Mouse (Mus musculus): ENCODE measurements around the gene Gns. TPM values are rescaled to one million over a fixed set of nuclear protein-coding genes. Genes with fewer than 3 reads are reported as not detected.
A peak's percentile ranks its signal among the peaks of the same experiment; 100 is the strongest.

Gene Gns
- polyA plus RNA-seq, 1 experiment = 39.2 TPM

DNA sequence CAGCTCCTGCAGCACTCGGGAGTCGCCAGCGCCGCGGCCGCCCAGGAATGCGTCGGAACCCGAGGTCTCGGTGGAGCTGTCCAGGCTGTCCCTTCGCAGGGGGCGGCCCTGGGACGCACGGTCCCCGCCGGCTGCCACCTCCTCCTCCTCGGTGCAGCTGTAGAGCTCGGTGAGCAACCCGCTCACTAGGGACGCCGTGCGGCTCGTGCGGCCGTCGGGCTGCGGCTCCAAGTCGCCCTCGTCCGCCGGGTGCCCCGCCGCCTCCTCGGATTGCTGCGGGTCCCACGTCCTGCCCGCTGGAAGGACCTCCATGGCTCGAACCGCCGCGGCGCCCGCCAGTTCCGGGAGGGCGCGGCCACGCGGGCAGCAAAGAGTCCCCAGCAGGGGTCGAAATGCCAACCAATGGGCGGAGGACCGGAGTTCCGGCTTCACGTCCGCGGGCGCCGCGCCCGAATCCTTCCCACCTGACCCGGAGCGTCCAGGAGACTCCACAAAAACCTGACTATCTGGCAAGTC is 13.8 kb upstream of the Gns start, which contains the start of gene Tbc1d30:
TSS of gene Tbc1d30 (minus strand) at position 213 of the 516 bp plus-strand sequence.
- Histone ChIP-seq H3K27ac (ENCODE audit: control insufficient read depth, insufficient read depth, low read depth, low read length, poor library complexity) (no peak within 1 kb of the TSS; the same call in 1 of the 2 replicates), H3K4me1 (ENCODE audit: control insufficient read depth, insufficient read depth, low read length) (no peaks in the 10 kb centered on the region; the same call in 1 of the 2 replicates), H3K4me3 (replicated peaks; ENCODE audit: control insufficient read depth, low read depth, low read length) (peak within 1 kb of the TSS; percentile 56)
- WGBS = under 1% methylated on average over 61 of the region's 61 CpGs
- TF ChIP-seq POLR2A (IDR thresholded peaks at IDR 0.05; ENCODE audit: borderline replicate concordance, control insufficient read depth, low read depth, low read length) (peak; percentile 4; the same call in 1 of the 2 replicates), CTCF (IDR thresholded peaks at IDR 0.05; ENCODE audit: control insufficient read depth, insufficient read depth, low read length) (no peak)

DNA sequence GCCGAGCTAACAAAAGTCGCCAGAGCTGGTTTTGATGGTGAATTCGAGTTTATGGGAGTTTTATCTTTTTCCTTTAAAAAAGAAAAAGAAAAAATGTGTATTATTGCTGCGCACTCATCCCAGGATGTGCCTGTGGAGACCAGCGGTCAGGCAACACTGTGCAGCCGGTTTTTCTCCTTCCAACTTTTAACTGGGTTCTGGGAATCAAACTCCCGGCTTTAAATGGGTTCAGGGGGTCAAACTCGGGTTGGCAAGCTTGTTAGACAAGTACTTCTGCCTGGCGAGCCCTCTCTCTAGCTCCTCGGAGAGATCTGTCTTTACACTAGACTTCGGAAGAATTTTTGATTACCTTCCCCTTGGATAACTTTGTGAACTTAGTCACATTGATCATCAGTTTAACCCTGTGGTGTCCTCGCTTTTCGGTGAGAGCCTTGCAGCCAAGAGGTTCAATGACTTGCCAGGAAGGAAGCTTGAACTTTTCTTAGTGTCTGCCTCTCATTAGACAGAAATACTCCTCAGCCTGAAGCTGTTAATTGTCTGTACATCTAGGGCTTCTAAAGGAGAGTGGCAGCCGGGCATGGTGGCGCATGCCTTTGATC is 13.1 kb upstream of the Gns start:
- Histone ChIP-seq H3K4me3 (replicated peaks; ENCODE audit: control insufficient read depth, low read depth, low read length) (no peak overlapping the region), H3K27ac (ENCODE audit: control insufficient read depth, insufficient read depth, low read depth, low read length, poor library complexity) (no peak overlapping the region), H3K4me1 (ENCODE audit: control insufficient read depth, insufficient read depth, low read length) (no peaks in the 10 kb centered on the region; the same call in 1 of the 2 replicates)
- no peak for TF ChIP-seq POLR2A (IDR thresholded peaks at IDR 0.05; ENCODE audit: borderline replicate concordance, control insufficient read depth, low read depth, low read length)
- TF ChIP-seq CTCF (IDR thresholded peaks at IDR 0.05; ENCODE audit: control insufficient read depth, insufficient read depth, low read length) = no peak
- 39% methylated on average over 15 of the region's 15 CpGs for WGBS

DNA sequence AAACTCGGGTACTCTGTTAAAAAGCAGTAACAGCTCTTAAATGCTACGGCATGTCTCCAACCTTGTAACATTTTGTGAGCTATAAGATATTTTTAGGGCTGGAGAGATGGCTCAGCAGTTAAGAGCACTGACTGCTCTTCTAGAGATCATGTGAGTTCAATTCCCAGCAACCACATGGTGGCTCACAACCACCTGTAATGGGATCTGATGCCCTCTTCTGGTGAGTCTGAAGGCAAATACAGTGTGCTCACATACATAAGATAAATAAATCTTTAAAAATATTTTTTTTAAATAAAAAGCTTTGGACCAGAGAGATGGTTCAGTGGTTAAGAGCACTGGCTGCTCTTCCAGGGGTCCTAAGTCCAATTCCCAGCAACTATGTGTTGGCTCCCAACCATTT is 4.5 kb upstream of the Gns start:
- TF ChIP-seq CTCF (IDR thresholded peaks at IDR 0.05; ENCODE audit: control insufficient read depth, insufficient read depth, low read length) = no peak
- Histone ChIP-seq H3K4me1 (ENCODE audit: control insufficient read depth, insufficient read depth, low read length) (no peaks in the 10 kb centered on the region), H3K27ac (ENCODE audit: control insufficient read depth, insufficient read depth, low read depth, low read length, poor library complexity) (no peak overlapping the region), H3K4me3 (replicated peaks; ENCODE audit: control insufficient read depth, low read depth, low read length) (no peak overlapping the region)
- WGBS = 76% methylated on average over 2 of the region's 2 CpGs

DNA sequence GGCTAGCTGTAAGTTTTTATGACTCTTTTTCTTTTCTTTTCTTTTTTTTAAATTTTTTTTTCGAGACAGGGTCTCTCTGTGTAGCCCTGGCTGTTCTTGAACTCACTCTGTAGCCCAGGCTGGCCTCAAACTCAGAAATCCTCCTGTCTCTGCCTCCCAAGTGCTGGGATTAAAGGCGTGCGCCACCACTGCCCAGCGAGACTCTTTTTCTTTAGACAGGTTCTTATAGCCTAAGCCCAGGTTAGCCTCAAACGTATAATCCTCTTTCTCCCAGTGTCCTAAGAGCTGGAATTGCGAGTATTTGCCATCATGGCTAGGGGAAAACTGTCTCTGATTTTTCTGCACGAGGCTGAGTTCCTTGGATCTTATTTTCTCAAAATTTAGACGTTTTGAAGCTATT is 1.7 kb upstream of the Gns start:
- WGBS = 80% methylated on average over 8 of the region's 8 CpGs
- no peak overlapping the region for H3K27ac ChIP-seq (ENCODE audit: control insufficient read depth, insufficient read depth, low read depth, low read length, poor library complexity)
- no peak overlapping the region for H3K4me3 ChIP-seq (replicated peaks; ENCODE audit: control insufficient read depth, low read depth, low read length)
- H3K4me1 ChIP-seq (ENCODE audit: control insufficient read depth, insufficient read depth, low read length) = no peaks in the 10 kb centered on the region; the same call in 1 of the 2 replicates
- TF ChIP-seq CTCF (IDR thresholded peaks at IDR 0.05; ENCODE audit: control insufficient read depth, insufficient read depth, low read length) (no peak), POLR2A (IDR thresholded peaks at IDR 0.05; ENCODE audit: borderline replicate concordance, control insufficient read depth, low read depth, low read length) (no peak)

DNA sequence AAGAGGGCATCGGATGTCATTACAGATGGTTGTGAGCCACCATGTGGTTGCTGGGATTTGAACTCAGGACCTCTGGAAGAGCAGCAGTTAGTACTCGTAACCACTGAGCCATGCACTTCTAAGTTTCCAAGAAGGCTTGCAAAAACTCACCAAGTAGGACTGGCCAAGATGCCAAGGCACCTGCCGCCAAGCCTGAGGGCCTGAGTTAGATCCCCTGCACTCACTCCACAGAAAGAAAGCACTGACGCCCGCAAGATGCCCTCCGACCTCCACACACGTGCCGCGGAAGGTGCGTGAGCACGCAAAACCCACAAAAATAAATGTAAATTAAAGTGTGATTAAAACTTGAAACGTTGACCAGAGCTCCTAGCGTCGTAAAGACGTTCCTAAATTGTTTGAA is 584 bp upstream of the Gns start:
- WGBS = 14% methylated on average over 15 of the region's 15 CpGs
- H3K27ac ChIP-seq (ENCODE audit: control insufficient read depth, insufficient read depth, low read depth, low read length, poor library complexity) = no peak overlapping the region
- TF ChIP-seq POLR2A (IDR thresholded peaks at IDR 0.05; ENCODE audit: borderline replicate concordance, control insufficient read depth, low read depth, low read length) (no peak), CTCF (IDR thresholded peaks at IDR 0.05; ENCODE audit: control insufficient read depth, insufficient read depth, low read length) (no peak)
- no peak overlapping the region for H3K4me3 ChIP-seq (replicated peaks; ENCODE audit: control insufficient read depth, low read depth, low read length)
- peaks cover 3% of the 10 kb centered on the region; the same call in 1 of the 2 replicates for H3K4me1 ChIP-seq (ENCODE audit: control insufficient read depth, insufficient read depth, low read length)

DNA sequence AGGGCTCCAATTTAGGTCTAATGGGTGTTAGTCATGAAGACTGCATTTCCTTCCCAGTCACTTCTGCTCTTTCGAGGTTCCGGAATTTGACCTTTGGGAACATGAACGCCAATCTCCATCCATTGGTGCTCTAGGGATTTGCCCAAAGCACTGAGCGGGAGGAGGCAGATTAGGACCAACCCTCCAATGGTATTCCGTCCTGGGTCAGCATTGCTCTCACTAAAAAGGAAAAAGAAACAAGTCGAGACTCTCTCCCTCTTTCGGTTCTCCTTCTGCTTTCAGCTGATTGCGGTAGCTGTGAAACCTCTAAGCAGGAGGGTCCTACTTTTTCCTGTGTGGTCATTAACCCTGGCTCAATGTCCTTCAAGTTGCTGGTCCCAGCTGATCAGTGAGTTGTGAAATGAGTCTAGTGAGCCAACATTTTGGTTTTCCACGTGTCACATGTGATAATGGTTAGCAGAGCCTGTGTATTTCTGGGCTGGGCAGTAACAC is 937 bp downstream of the Gns start:
- TF ChIP-seq POLR2A (IDR thresholded peaks at IDR 0.05; ENCODE audit: borderline replicate concordance, control insufficient read depth, low read depth, low read length) (no peak), CTCF (IDR thresholded peaks at IDR 0.05; ENCODE audit: control insufficient read depth, insufficient read depth, low read length) (no peak)
- 1% methylated on average over 9 of the region's 9 CpGs for WGBS
- Histone ChIP-seq H3K4me1 (ENCODE audit: control insufficient read depth, insufficient read depth, low read length) (peaks cover 7% of the 10 kb centered on the region; the same call in 1 of the 2 replicates), H3K27ac (ENCODE audit: control insufficient read depth, insufficient read depth, low read depth, low read length, poor library complexity) (peak overlapping the region; percentile 93), H3K4me3 (replicated peaks; ENCODE audit: control insufficient read depth, low read depth, low read length) (peak overlapping the region; percentile 88)

DNA sequence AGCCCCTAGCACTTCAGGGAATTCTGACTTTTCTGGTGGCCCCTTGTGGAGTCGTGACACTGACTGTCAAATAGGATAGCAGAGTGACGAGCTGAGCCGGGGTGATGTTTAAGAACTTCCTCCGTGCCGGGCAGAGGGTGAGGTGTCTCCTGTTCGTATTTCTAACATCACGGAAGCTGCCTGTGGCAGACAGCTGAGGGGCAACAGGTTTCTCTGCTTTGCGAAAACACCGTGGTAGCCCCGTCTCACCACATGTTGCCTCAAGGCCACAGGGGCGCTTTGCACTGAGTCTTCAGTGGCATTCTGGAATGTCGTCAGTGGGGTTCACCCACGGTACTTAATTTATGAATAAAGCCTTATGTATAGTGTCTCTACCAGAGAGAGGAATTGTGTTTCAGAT is 2.4 kb downstream of the Gns start:
- no peak overlapping the region for H3K27ac ChIP-seq (ENCODE audit: control insufficient read depth, insufficient read depth, low read depth, low read length, poor library complexity)
- TF ChIP-seq POLR2A (IDR thresholded peaks at IDR 0.05; ENCODE audit: borderline replicate concordance, control insufficient read depth, low read depth, low read length) (no peak), CTCF (IDR thresholded peaks at IDR 0.05; ENCODE audit: control insufficient read depth, insufficient read depth, low read length) (no peak)
- peaks cover 7% of the 10 kb centered on the region; the same call in 1 of the 2 replicates for H3K4me1 ChIP-seq (ENCODE audit: control insufficient read depth, insufficient read depth, low read length)
- H3K4me3 ChIP-seq (replicated peaks; ENCODE audit: control insufficient read depth, low read depth, low read length) = no peak overlapping the region
- WGBS = 68% methylated on average over 13 of the region's 13 CpGs

DNA sequence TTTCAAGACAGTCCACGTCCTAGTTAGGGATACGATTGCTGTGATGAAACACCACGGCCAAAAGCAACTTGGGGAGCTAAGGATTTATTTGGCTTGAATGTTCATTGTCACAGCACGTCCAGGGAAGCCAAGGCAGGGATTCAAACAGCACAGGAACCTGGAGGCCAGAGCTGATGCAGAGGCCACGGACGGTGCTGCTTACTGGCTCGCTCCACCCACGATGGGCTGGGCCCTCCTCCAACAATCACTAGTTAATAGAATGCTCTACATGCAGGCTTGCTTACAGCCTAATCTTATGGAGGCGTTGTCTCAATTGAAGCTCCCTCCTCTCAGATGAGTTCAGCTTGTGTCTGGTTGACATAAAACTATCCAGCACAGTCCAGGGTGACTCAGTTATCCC is 2.9 kb downstream of the Gns start:
- WGBS = 70% methylated on average over 9 of the region's 9 CpGs

More for the DNA sequence above, 2.9 kb downstream of the Gns start:
- Histone ChIP-seq H3K4me3 (replicated peaks; ENCODE audit: control insufficient read depth, low read depth, low read length) (no peak overlapping the region), H3K4me1 (ENCODE audit: control insufficient read depth, insufficient read depth, low read length) (peaks cover 7% of the 10 kb centered on the region; the same call in 1 of the 2 replicates), H3K27ac (ENCODE audit: control insufficient read depth, insufficient read depth, low read depth, low read length, poor library complexity) (no peak overlapping the region)
- TF ChIP-seq CTCF (IDR thresholded peaks at IDR 0.05; ENCODE audit: control insufficient read depth, insufficient read depth, low read length) (no peak), POLR2A (IDR thresholded peaks at IDR 0.05; ENCODE audit: borderline replicate concordance, control insufficient read depth, low read depth, low read length) (no peak)
